In genomic region chr3:138945516-138945915, GRCm38 (mm10) we compare ENCODE assay signal across 22 mouse cellular contexts.
"Had no signal": no experiment of that assay in that cellular context is flagged by ENCODE, and none has a peak within 500 bp of the region (broad histone marks: within the 10 kb centered on the region; RNA-seq: fewer than 3 reads in every experiment).

No protein-coding gene starts in this region.

- ATAC-seq: liver, embryonic 12.5 days had no signal

- H3K4me3 ChIP-seq: layer of hippocampus, adult 2 months; limb, embryonic 10.5 days; limb, embryonic 13.5 days; liver, embryonic 12.5 days; liver, embryonic 15.5 days; lung, embryonic 15.5 days; megakaryocyte, embryonic 14.5 days; midbrain, embryonic 12.5 days; myocyte; neural tube, embryonic 13.5 days; stomach, embryonic 15.5 days had no signal

- H3K9ac ChIP-seq: limb, embryonic 13.5 days; liver, embryonic 12.5 days; liver, embryonic 15.5 days; lung, embryonic 15.5 days; midbrain, embryonic 12.5 days; neural tube, embryonic 13.5 days; stomach, embryonic 15.5 days had no signal

- H3K27me3 ChIP-seq: limb, embryonic 13.5 days; liver, embryonic 12.5 days; liver, embryonic 15.5 days; lung, embryonic 15.5 days; megakaryocyte, embryonic 14.5 days; midbrain, embryonic 12.5 days; neural tube, embryonic 13.5 days; stomach, embryonic 15.5 days had no signal

- H3K9me3 ChIP-seq: limb, embryonic 10.5 days; liver, embryonic 12.5 days; liver, embryonic 15.5 days; lung, embryonic 15.5 days; megakaryocyte, embryonic 14.5 days; midbrain, embryonic 12.5 days; neural tube, embryonic 13.5 days; stomach, embryonic 15.5 days had no signal

- H3K27ac ChIP-seq: kidney, postnatal 0 days; layer of hippocampus, adult 2 months; limb, embryonic 10.5 days; limb, embryonic 13.5 days; liver, embryonic 12.5 days; liver, embryonic 15.5 days; lung, embryonic 15.5 days; midbrain, embryonic 12.5 days; neural tube, embryonic 13.5 days; stomach, embryonic 15.5 days had no signal

- H3K4me2 ChIP-seq: limb, embryonic 13.5 days; liver, embryonic 12.5 days; liver, embryonic 15.5 days; lung, embryonic 15.5 days; midbrain, embryonic 12.5 days; neural tube, embryonic 13.5 days; stomach, embryonic 15.5 days had no signal

- DNase-seq: kidney, postnatal 25 days; layer of hippocampus, adult 9-11 months; liver; lung, adult 18-20 months; lung, postnatal 10 days; lung, postnatal 36 days; retina, postnatal 1 day; right cerebral cortex, postnatal 25 days; spleen, adult 18-20 months; thymus, postnatal 25 days had no signal

- H3K4me1 ChIP-seq: limb, embryonic 10.5 days; limb, embryonic 13.5 days; liver, embryonic 12.5 days; liver, embryonic 15.5 days; lung, embryonic 15.5 days; megakaryocyte, embryonic 14.5 days; stomach, embryonic 15.5 days had no signal
